Mouse (Mus musculus) megakaryocyte, embryonic 14.5 days (primary cell): ENCODE results near the gene Phactr1.

Experiments used
- FLI1 ChIP-seq: IDR thresholded peaks from 2 replicates; pipeline ENCODE4 v1.6.1; 2012; ENCODE audit warnings: low read length, inconsistent platforms, mixed read lengths
- GATA1 ChIP-seq: IDR thresholded peaks from 3 replicates; pipeline ENCODE4 v1.6.1; 2012; ENCODE audit warnings: mixed read lengths, low read length, inconsistent platforms, borderline replicate concordance

- TF ChIP-seq GATA1 (no peak), FLI1 (no peak)
These were observed 185.9 kb downstream of the Phactr1 start for GRCm38 (mm10) chr13:42866162-42866941.
